Mouse (Mus musculus): ENCODE data around the gene Myog. TPM values are rescaled to one million over a fixed set of nuclear protein-coding genes. Genes with fewer than 3 reads are reported as not detected.
A peak's percentile ranks its signal among the peaks of the same experiment; 100 is the strongest.

Gene Myog
- polyA plus RNA-seq, 1 experiment from 2014 or later: 1.3 TPM

DNA sequence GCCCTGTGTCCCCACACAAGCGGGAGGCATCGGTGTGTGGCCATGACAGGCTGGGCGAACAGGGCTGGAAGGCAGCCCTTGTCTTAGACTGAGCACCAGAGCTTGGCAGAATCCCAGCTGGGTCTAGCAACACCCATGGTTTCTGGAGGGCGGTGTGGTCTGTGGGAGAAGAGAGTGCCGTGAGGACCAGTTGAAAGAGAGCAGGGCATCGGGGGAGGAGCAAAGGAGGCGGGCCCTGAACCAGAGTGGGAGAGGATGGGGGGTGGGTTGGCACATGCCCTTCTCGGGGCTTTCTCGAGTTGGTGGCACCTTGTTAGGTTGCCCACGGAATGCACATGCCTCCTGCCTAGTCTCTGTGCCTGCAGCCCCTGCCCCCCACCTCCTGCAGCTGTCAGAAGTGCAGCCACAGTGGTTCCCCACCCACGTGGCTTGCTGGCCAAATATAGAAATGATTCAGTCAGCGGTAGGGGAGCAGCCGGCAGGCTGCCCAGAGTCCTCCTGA is 43.0 kb downstream of the Myog start, which contains the start of gene Ppfia4:
Ppfia4 (minus strand) TSS at position 159 of the 502 bp plus-strand sequence.
- ATAC-seq (ENCODE audit: insufficient read depth, low FRiP score, low read depth): peak; percentile 72
- H3K4me3 ChIP-seq (replicated peaks): no peak within 1 kb of the TSS
- H3K4me1 ChIP-seq: peaks cover 8% of the 10 kb centered on the region; the same call in 1 of the 2 replicates
- no peak within 1 kb of the TSS for H3K9ac ChIP-seq
- H3K36me3 ChIP-seq: no peaks in the 10 kb centered on the region
- H3K27ac ChIP-seq: no peak within 1 kb of the TSS
- 42% methylated on average over 13 of the region's 13 CpGs for WGBS
- H3K27me3 ChIP-seq (replicated peaks): no peaks in the 10 kb centered on the region
- H3K4me2 ChIP-seq: peak within 1 kb of the TSS; percentile 32
- H3K9me3 ChIP-seq: no peaks in the 10 kb centered on the region

DNA sequence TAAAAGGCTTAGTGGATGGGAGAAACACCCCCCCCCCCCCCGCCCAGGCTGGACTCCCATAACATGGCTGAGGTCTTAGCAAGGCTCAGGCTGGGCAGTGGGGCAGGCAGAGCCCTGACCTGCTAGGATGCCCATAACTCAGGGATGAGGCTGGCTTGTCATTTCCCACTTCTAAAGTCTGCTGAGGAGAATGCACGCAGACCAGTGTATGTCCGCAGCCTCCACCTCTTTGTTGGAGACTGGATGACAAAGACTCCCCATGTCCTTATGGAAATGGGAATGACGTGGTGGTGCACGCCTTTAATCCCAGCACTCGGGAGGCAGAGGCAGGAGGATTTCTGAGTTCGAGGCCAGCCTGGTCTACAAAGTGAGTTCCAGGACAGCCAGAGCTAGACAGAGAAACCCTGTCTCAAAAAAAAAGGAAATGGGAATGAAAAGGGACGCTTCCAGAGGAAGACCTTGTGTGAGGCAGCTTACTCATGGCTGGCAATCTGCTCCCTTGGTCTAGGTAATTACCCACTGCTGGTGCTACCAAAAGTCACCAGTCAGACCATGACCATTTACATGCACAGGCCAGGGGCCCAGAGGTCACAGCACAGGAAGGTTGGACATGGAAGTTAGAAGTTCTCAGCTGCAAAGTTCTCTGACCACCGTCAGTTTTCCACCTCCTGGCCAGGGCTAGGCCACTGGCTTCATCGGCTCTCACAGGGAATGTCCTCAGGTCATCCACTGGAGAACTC is 43.8 kb downstream of the Myog start:
- 81% methylated on average over 10 of the region's 10 CpGs for WGBS
- ATAC-seq (ENCODE audit: insufficient read depth, low FRiP score, low read depth): no peak
- Histone ChIP-seq H3K4me1 (peaks cover 8% of the 10 kb centered on the region; the same call in 1 of the 2 replicates), H3K4me3 (replicated peaks) (no peak overlapping the region), H3K36me3 (no peaks in the 10 kb centered on the region), H3K27ac (no peak overlapping the region), H3K9me3 (no peaks in the 10 kb centered on the region), H3K4me2 (no peak overlapping the region), H3K27me3 (replicated peaks) (no peaks in the 10 kb centered on the region), H3K9ac (no peak overlapping the region)

GRCm38 (mm10) chr1:134334111-134334827 is 44.5 kb downstream of the Myog start:
- ATAC-seq (ENCODE audit: insufficient read depth, low FRiP score, low read depth): no peak
- 61% methylated on average over 7 of the region's 7 CpGs for WGBS
- peaks cover 8% of the 10 kb centered on the region; the same call in 1 of the 2 replicates for H3K4me1 ChIP-seq

GRCm38 (mm10) chr1:134335211-134335923 is 45.6 kb downstream of the Myog start:
- Histone ChIP-seq H3K9me3 (no peaks in the 10 kb centered on the region), H3K27ac (no peak overlapping the region), H3K4me2 (no peak overlapping the region), H3K36me3 (no peaks in the 10 kb centered on the region), H3K4me3 (replicated peaks) (no peak overlapping the region), H3K4me1 (peaks cover 8% of the 10 kb centered on the region; the same call in 1 of the 2 replicates), H3K9ac (no peak overlapping the region), H3K27me3 (replicated peaks) (no peaks in the 10 kb centered on the region)
- no peak for ATAC-seq (ENCODE audit: insufficient read depth, low FRiP score, low read depth)
- 75% methylated on average over 13 of the region's 13 CpGs for WGBS

More at GRCm38 (mm10) chr1:134334111-134334827, 44.5 kb downstream of the Myog start:
- H3K9me3 ChIP-seq: no peaks in the 10 kb centered on the region
- H3K4me2 ChIP-seq: no peak overlapping the region
- H3K4me3 ChIP-seq (replicated peaks): no peak overlapping the region
- no peaks in the 10 kb centered on the region for H3K27me3 ChIP-seq (replicated peaks)
- no peak overlapping the region for H3K9ac ChIP-seq
- no peaks in the 10 kb centered on the region for H3K36me3 ChIP-seq
- no peak overlapping the region for H3K27ac ChIP-seq

DNA sequence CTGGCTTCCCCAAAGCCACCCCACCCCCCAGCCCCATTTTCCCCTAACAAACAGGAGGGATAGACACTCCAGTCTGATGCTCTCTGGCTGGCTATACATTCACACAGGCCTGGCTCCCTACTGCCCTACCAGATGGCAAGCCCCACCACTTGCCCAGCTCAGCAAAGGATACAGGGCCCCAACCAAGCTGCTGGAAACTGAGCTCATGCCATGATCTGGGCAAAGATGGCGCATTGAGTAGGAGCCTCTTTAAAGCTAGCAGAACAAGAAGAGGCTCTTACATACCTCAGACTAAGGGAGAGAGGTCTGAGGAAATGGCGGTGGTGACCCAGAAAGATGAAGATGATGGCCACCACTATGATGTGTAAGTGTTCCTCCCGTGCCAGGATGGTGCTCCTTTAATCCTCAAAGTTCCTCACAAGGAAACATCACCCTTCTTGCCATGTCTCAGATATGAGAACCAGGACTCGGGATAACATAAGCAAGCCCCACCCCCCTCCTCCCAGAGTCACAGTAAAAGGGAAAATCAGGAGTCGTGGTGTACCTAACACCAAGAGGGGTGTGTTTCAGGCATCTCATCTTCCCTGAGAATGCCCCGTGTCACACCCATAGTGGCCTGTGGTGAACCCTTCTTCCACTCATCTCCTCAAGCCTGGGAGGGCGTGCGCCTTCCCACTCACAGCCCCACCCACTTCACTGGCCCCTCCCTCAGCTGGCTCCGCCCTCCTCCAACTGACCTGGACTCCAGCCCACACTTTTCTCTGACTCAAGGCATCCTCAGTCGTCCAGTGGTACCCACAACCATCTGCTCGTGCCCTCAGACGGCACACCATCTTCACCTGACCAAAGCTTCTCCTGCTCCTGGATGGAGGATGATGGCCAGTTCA is 46.4 kb downstream of the Myog start:
- H3K27me3 ChIP-seq (replicated peaks): no peaks in the 10 kb centered on the region
- H3K27ac ChIP-seq: no peak overlapping the region
- no peak overlapping the region for H3K4me3 ChIP-seq (replicated peaks)
- H3K9ac ChIP-seq: no peak overlapping the region
- H3K36me3 ChIP-seq: no peaks in the 10 kb centered on the region
- ATAC-seq (ENCODE audit: insufficient read depth, low FRiP score, low read depth): no peak
- H3K4me2 ChIP-seq: no peak overlapping the region
- whole genome bisulfite sequencing: 79% methylated on average over 12 of the region's 12 CpGs
- H3K9me3 ChIP-seq: no peaks in the 10 kb centered on the region
- H3K4me1 ChIP-seq: peaks cover 8% of the 10 kb centered on the region; the same call in 1 of the 2 replicates

- no peak overlapping the region for H3K9ac ChIP-seq
- no peak overlapping the region for H3K4me2 ChIP-seq
- H3K36me3 ChIP-seq: no peaks in the 10 kb centered on the region
- 65% methylated on average over 11 of the region's 11 CpGs for WGBS
- no peak overlapping the region for H3K4me3 ChIP-seq (replicated peaks)
- H3K9me3 ChIP-seq: no peaks in the 10 kb centered on the region
- peaks cover 8% of the 10 kb centered on the region; the same call in 1 of the 2 replicates for H3K4me1 ChIP-seq
- H3K27me3 ChIP-seq (replicated peaks): no peaks in the 10 kb centered on the region
- no peak overlapping the region for H3K27ac ChIP-seq
- ATAC-seq (ENCODE audit: insufficient read depth, low FRiP score, low read depth): no peak
Measured at GRCm38 (mm10) chr1:134336958-134337710, 47.3 kb downstream of the Myog start.

- no peaks in the 10 kb centered on the region for H3K36me3 ChIP-seq
- no peak overlapping the region for H3K27ac ChIP-seq
- H3K9me3 ChIP-seq: no peaks in the 10 kb centered on the region
- H3K4me1 ChIP-seq: peaks cover 2% of the 10 kb centered on the region
- no peaks in the 10 kb centered on the region for H3K27me3 ChIP-seq (replicated peaks)
- no peak overlapping the region for H3K9ac ChIP-seq
- no peak overlapping the region for H3K4me2 ChIP-seq
- H3K4me3 ChIP-seq (replicated peaks): no peak overlapping the region
- WGBS: 85% methylated on average over 7 of the region's 7 CpGs
- no peak for ATAC-seq (ENCODE audit: insufficient read depth, low FRiP score, low read depth)
Measured at GRCm38 (mm10) chr1:134339162-134339561, 49.4 kb downstream of the Myog start.

DNA sequence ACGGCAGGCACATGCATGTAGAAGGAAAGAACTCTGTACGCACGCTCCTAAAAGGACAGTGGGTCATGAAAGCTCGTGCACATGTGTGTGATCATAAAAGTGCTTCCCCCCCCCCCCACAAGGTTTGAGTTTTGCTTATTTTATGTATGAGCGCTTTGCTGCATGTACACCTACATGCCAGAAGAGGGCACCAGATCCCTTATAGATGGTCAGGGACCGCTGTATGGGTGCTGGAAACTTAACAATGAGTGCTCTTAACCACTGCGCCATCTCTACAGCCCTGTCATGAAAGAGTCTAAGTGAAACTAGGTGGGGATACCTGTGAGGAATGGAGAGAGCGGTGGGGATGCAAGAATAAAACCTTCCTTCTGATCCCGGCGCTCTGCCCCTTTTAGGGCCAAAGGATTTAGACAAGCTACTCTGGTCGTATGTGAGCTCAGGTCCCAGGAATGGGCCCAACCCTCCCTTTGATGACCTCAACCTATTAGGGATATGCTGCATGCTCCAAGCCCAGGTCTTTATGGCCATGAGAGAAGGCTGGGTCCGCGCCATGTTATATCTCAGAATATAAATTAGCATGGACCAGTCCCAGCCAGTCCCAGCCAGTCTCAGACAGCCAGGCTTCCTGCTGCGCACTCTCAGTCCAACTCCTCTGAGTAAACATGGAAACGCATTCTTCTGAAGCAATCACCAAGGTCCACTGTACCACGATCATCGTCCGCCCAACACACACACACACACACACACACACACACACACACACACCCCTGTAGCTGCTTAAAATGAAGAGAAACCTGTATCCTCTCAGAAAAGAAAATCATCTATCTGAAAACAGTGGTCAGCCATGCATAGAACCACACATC is 50.2 kb downstream of the Myog start:
- Histone ChIP-seq H3K9me3 (no peaks in the 10 kb centered on the region), H3K27me3 (replicated peaks) (no peaks in the 10 kb centered on the region), H3K36me3 (no peaks in the 10 kb centered on the region), H3K4me2 (no peak overlapping the region), H3K4me1 (peaks cover 5% of the 10 kb centered on the region), H3K9ac (no peak overlapping the region), H3K27ac (no peak overlapping the region), H3K4me3 (replicated peaks) (no peak overlapping the region)
- 91% methylated on average over 18 of the region's 18 CpGs for WGBS
- ATAC-seq (ENCODE audit: insufficient read depth, low FRiP score, low read depth): no peak

DNA sequence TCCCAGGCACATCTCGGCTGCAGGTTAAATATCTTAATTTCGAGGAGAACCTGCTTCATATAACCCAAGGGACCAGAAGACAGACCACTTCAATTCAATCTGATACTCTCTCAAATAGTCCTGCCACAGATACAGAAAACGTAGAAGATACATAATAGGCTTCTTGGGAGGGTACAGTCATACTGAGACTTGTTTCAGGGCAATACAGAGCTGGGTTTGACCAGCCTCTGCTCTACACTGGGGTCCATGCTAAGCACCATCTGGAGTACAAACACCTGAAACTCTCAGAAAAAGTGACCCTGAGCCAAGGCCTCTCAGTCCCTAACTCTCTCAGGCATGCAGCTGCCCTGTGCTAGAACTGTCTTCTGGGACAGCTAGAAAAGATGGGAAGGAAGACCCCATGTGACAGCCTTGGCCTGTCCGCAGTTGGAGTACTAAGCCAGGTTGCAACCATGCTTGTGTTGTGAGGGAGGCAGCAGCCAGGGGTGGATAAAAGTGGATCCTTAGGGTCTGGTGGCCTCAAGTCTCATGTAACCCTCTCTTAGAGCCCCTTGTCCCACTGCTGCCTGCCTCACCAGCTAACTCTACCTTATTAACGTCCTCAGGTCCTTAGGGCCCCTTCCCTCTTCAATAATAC is 52.0 kb downstream of the Myog start:
- WGBS: 68% methylated on average over 5 of the region's 5 CpGs
- Histone ChIP-seq H3K36me3 (no peaks in the 10 kb centered on the region), H3K4me1 (peaks cover 5% of the 10 kb centered on the region), H3K9me3 (no peaks in the 10 kb centered on the region), H3K4me3 (replicated peaks) (no peak overlapping the region), H3K4me2 (no peak overlapping the region), H3K27me3 (replicated peaks) (no peaks in the 10 kb centered on the region), H3K9ac (no peak overlapping the region), H3K27ac (no peak overlapping the region)
- ATAC-seq (ENCODE audit: insufficient read depth, low FRiP score, low read depth): no peak
